Mouse (Mus musculus) thymus, postnatal 25 days (tissue): ENCODE results near the gene Ell3.
"Not testable (repeated sequence)": the region's sequence is repeated elsewhere in the genome, so short reads cannot be mapped to it uniquely, and the experiment has no call there.

Experiments used
- DNase-seq: peaks from one replicate; pipeline ENCODE4 v3.0.0; 2022

The Ell3 gene

GRCm38 (mm10) chr2:121444178-121444577 lies at the start of gene Ell3:
Gene Ell3 (minus strand): TSS chr2:121444278.
- DNase-seq: no peak

GRCm38 (mm10) chr2:121484403-121484802 lies 40.3 kb upstream of the Ell3 start:
- not testable (repeated sequence) for DNase-seq

GRCm38 (mm10) chr2:121483576-121483975 lies 39.5 kb upstream of the Ell3 start:
- no peak for DNase-seq

GRCm38 (mm10) chr2:121480916-121481315 lies 36.8 kb upstream of the Ell3 start:
- DNase-seq: not testable (repeated sequence)

- peak; percentile 42 for DNase-seq
Observed at GRCm38 (mm10) chr2:121480498-121480897, 36.4 kb upstream of the Ell3 start.

- no peak for DNase-seq
Observed at GRCm38 (mm10) chr2:121477491-121478266, 33.6 kb upstream of the Ell3 start.

- DNase-seq: not testable (repeated sequence)
Observed at GRCm38 (mm10) chr2:121475306-121475705, 31.2 kb upstream of the Ell3 start.

GRCm38 (mm10) chr2:121474180-121474535 lies 30.1 kb upstream of the Ell3 start:
- no peak for DNase-seq

GRCm38 (mm10) chr2:121473301-121474179 lies 29.5 kb upstream of the Ell3 start, which contains the start of gene Mfap1b:
Gene Mfap1b (minus strand): TSS chr2:121474067.
- DNase-seq: peak; percentile 74

GRCm38 (mm10) chr2:121472783-121473182 lies 28.7 kb upstream of the Ell3 start:
- not testable (repeated sequence) for DNase-seq

GRCm38 (mm10) chr2:121468982-121469381 lies 24.9 kb upstream of the Ell3 start:
- not testable (repeated sequence) for DNase-seq

GRCm38 (mm10) chr2:121460071-121460470 lies 16.0 kb upstream of the Ell3 start:
- no peak for DNase-seq

- peak; percentile 88 for DNase-seq
Observed at GRCm38 (mm10) chr2:121456692-121457642, 12.9 kb upstream of the Ell3 start, which contains the start of gene Serinc4. Gene Serinc4 (minus strand): TSS chr2:121456781.

- no peak for DNase-seq
Observed at GRCm38 (mm10) chr2:121455534-121455933, 11.5 kb upstream of the Ell3 start.

- DNase-seq: no peak
Observed at GRCm38 (mm10) chr2:121453917-121454316, 9.8 kb upstream of the Ell3 start.

- no peak for DNase-seq
Observed at GRCm38 (mm10) chr2:121452990-121453389, 8.9 kb upstream of the Ell3 start, which contains the start of gene Hypk. Gene Hypk (plus strand): TSS chr2:121453290.

- DNase-seq: no peak
Observed at GRCm38 (mm10) chr2:121452361-121452760, 8.3 kb upstream of the Ell3 start.

- no peak for DNase-seq
Observed at GRCm38 (mm10) chr2:121450093-121450492, 6.0 kb upstream of the Ell3 start.

GRCm38 (mm10) chr2:121449545-121450011 lies 5.5 kb upstream of the Ell3 start:
- no peak for DNase-seq

GRCm38 (mm10) chr2:121448739-121449535 lies 4.9 kb upstream of the Ell3 start, which contains the start of gene Serf2:
Gene Serf2 (plus strand): TSS chr2:121449195.
- peak; percentile 99 for DNase-seq

- peak; percentile 51 for DNase-seq
Observed at GRCm38 (mm10) chr2:121448136-121448535, 4.1 kb upstream of the Ell3 start.
